Mouse (Mus musculus) kidney, postnatal 25 days (tissue): ENCODE measurements around the gene Spdef.

ENCODE experiments used
- DNase-seq, 2 experiments: peaks; one replicate each; pipeline ENCODE4 v3.0.0; 2021; ENCODE audit warnings: mixed read lengths in 2 of 2

Spdef gene

DNA sequence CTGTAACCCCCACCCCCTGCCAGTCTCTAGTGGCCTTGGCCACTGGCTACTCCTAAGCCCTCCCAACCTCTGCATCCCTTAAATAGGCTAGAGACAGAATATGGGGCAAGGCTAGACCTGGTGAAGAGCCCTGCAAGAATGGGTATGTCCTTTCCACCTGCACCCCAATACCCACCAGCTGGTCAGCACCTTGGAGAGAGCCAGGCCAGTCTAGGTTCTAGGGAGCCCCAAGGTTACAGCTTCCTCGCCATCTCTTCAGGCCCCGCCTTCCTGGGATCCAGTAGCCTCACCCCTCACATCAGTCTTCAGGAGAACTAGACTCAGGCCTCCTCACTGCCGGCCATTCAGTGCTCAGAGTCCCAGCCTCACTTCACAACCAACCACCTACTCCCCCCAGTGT lies 4.4 kb downstream of the Spdef start:
- DNase-seq, result no peak

DNA sequence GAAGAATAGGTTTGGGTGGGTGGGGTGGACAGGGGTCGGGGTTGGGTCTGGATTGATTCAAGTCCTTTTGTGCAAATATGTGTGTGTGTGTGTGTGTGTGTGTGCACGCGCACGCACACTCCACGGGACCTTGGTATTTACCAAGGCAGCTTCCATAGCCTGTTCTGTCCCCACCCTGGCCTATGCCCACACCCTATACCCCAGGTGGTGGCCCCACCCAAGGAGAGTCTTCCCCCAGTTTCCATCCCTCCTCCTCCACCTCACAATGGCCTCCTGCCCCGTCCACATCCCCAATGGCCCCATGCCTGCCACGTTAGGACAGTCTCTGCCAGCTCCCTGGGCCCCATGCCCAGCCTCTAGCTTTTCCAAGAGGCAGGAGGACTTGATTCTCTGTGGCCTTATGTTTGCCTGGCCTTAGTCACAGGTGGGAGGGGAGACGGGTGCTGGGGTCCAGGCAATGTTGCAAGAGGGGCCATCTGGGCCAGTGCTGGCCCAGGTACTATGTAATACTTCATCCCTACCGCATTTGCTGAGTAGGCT lies 7.6 kb downstream of the Spdef start:
- no peak for DNase-seq

DNA sequence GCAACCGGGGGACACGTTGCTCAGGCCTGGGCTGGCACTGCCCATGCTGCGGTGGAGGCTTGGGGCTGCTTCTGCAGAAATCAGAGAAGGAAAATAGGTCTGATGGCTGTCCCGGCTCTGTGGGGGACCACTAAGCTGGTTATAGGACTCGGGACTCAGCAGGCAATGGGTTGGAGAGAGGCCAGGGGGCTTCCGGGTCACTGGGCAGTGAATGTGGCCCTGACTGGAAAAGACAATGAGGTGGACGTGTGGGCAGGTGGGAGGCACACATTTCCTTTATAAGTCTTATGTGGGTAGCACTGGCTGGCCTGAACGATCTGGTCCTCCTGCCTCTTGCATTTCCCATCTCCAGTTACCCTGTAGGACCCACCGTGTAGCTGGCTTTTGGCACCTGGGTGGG lies 8.4 kb downstream of the Spdef start:
- DNase-seq, result no peak

DNA sequence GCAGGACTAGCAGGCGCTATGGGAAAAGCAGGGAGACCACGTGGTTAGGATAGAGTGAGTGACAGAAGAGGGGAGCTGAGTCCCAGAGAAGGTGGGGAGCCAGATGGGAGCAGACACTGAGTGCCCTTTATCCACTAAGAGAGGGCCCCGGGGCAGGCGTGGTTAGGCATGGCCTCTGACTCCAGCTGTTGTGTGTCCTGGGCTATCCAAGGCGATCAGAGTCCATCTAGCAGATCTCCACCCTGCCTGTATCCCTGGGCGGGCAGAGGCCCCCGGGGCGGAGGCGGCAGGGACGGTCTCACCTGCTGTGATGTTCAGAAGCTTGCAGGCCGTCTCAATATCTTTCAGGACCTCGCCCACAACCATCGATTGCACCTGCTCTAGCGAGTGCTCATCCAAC lies 9.1 kb downstream of the Spdef start:
- no peak for DNase-seq

DNA sequence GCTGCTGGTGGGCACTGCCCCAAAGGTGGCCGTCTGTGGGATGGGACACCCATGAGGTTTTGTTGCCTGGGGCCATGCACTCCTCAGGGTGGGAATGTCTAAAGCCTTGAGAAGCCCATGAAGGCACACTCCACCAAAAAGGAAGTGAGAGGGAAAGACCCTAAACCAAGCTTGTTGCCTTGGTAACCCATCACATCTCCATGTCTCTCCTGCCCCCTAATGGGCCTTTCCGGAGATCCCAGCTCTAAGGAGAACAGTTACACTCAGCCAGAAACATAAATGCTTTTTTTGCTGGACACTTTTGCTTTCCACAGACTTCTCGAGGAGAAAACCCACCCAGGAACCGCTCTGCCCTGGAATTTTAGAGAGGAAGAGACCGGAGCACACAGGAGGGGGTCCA lies 10.5 kb downstream of the Spdef start:
- peak in 1 of 2 experiments; percentile 22 for DNase-seq

DNA sequence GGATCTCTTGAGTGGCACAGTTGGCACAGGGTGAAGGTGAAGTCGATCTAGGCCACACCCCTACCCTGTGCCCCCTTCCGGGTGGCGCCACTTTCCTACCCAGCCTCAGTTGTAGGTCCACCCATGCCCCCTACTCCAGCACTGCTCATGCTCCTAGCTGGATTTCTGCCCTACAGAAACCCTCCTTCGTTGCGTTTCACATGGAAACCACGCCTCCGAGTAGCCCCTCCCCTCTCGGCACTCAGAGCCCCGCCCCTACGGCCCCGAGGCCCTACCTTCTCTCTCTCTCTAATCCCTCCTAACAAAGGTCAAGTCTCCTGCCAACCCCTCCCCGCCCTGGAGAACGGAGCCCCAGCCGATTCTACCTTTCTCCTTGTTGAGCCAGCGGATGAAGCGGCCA lies 12.0 kb downstream of the Spdef start:
- DNase-seq, result peak; percentile 71 to 74

DNA sequence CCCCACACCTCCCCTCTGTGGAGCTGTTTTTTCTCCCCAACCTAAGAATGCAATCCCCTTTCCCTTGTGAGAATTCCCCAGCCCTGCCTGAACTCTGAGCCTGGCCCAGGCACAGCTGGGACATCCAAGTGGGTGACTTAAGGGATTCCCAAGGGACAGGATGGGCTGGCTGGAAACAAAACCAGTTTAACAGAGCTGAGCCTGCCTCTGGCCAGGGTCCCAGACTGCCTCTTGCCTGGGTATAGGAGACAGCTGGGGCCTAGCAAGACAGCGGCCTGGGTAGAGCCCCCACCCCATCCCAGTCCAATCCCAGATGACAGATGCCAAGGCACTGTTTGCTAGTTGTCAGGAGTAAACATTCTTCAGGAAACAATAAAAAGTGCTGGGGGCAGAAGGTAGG lies 15.9 kb downstream of the Spdef start:
- DNase-seq, result peak in 1 of 2 experiments; percentile 64

DNA sequence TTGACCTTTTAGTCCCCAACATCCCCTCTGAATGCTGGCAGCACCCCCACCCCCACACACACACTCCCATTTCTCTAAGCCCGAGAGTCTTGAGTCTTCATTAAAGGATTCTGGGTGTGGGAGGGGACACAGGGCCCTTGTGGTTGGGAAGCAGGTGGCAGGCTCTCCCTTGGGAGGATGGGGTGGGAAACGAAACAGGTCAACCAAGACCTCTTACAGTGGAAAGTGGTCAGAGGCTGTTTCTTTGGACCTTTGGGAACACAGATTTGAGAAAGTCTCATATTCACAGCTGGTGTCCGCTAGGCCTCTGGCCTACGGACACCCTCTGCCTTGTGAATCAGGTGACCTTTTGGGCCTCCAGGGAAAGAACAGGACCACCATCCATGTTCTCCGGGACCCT lies 19.1 kb downstream of the Spdef start:
- no peak for DNase-seq

DNA sequence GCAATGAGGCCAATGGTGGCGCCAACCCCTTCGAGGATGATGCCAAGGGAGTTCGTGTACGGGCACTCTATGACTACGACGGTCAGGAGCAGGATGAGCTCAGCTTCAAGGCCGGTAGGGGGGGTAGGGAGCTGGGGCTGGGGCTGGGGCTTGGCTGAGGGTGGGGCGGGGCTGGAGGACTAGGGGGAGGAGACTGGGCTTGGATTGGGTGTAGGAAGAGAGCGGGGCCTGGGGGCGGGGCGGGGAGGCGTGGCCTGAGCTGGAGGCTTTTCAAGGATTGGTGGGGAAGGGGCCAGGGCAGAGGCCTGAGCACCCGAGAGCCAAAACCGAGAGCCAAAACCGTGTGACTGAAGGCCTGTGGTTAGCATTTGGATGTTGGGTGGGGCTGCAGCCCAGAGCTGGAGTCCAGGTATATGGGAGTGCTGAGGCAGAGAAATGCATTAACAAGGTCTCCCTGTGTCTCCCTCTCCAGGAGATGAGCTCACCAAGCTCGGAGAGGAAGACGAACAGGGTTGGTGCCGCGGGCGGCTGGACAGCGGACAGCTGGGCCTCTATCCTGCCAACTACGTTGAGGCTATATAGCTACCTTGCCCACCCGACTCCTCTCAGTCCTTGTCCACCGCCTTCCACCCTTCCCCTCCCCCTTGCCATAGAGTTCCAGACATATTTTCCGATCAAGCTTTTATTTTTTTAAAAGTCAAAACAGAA lies 20.6 kb downstream of the Spdef start:
- DNase-seq, result peak; percentile 75 to 84

DNA sequence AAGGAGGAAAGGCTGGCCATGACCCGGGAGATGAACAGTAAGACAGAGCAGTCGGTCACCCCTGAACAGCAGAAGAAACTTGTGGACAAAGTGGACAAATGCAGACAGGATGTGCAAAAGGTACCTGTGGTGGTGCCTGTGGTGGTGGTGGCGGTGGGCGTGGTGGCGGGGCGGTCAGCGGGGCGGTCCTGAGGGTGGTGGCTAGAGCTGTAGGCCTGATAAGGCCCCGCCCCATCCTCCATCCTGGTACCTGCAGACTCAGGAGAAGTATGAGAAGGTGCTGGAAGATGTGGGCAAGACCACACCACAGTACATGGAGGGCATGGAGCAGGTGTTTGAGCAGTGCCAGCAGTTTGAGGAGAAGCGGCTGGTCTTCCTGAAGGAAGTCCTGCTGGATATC lies 23.1 kb downstream of the Spdef start:
- no peak for DNase-seq

DNA sequence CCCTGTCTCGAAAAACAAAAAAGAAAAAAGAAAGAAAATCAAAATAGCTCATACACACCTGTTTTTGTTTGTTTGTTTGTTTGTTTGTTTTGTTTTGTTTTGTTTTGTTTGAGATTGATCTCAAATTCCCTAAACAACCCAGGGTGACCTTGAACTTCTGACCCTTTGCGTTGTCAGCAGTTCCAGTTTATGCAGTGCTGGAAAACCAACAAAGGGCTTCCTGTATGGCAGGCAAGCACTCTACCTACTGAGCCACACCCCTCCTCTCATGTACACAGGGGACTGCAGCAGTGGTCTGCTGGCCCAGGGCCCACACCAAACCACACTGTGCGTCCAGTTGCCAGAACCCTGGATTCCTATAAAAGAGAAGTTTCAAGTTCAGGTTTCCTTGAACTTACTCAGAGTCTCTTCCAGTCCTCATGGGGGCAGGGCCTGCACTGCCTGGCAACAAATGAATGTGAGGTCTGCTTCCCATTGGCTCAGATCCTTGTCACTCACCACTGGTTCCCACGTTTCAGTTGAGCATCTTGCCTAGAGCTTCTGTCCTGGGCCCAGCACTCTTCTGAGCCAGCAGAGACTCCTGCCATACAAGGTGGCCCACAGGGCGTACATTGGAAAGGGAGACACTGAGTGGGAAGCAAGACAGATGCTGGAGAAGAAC lies 24.7 kb downstream of the Spdef start:
- DNase-seq, result peak in 1 of 2 experiments; percentile 34

DNA sequence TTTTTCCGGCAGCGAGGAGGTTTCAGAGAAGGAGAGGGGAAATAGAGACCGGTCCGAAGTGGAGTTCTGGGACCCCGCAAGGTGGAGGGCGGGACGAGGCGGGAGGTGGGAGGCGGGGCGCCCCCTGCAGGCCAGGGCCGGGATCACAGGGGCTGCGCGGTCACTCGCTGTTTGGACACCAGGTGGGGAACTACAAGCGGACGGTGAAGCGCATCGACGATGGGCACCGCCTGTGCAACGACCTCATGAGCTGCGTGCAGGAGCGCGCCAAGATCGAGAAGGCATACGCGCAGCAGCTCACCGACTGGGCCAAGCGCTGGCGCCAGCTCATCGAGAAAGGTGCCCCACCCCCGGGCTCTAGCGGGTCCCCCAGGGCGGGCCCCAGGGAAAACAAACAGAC lies 26.2 kb downstream of the Spdef start:
- DNase-seq, result peak; percentile 63 to 77

DNA sequence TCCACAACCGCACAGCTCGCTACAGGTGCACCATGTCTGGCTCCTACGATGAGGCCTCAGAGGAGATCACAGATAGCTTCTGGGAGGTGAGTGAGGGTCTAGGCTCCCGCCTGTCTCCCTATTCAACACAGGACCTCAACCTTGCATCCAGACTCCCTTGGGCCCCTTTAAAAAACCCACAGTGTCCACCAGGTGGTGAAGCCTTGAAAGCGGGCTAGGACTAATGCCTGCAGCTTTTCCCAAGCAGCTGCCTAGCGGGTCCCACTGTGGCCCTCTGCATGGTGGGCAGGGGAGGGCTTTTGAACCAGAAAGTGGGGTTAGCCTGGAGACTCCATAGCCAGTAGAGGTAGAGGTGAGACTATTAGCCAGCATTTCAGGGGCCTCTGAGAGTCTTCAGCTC lies 26.9 kb downstream of the Spdef start:
- no peak for DNase-seq

DNA sequence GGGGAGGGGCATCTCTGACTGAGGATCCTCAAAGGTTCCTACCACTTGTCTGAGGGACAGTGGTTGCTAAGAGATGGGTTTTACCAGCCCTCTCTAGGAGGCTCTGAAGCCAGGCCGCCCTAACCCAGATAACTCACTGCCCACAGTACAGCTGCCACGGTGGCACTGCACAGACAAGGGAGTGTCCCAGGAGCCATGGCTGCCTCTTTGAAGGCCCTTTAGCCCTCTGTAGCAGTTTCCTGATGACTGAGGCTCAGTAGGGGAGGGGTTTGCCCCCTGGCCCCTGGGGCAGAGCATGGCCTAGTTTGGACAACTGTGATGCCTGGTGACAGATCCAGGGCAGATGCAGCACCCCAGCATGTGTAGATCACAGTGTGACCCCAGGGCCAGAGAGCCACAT lies 27.9 kb downstream of the Spdef start:
- no peak for DNase-seq

DNA sequence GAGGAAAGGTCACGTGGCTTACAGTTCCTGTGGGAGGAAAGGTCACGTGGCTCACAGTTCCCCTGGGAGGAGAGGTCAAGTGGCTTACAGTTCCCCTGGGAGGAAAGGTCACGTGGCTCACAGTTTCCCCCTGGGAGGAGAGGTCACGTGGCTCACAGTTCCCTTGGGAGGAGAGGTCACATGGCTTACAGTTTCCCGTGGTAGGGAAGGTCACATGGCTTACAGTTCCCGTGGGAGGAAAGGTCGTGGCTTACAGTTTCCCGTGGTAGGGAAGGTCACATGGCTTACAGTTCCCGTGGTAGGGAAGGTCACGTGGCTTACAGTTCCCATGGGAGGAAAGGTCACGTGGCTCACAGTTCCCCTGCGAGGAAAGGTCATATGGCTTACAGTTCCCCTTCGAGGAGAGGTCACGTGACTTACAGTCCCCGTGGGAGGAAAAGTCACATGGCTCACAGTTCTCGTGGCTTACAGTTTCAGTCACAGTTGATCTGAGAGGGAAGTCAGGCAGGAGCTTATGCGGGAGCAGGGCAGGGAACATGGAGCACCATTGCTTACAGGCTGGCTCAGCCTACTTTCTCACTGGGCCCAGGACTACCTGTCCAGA lies 29.0 kb downstream of the Spdef start:
- DNase-seq, result no peak

DNA sequence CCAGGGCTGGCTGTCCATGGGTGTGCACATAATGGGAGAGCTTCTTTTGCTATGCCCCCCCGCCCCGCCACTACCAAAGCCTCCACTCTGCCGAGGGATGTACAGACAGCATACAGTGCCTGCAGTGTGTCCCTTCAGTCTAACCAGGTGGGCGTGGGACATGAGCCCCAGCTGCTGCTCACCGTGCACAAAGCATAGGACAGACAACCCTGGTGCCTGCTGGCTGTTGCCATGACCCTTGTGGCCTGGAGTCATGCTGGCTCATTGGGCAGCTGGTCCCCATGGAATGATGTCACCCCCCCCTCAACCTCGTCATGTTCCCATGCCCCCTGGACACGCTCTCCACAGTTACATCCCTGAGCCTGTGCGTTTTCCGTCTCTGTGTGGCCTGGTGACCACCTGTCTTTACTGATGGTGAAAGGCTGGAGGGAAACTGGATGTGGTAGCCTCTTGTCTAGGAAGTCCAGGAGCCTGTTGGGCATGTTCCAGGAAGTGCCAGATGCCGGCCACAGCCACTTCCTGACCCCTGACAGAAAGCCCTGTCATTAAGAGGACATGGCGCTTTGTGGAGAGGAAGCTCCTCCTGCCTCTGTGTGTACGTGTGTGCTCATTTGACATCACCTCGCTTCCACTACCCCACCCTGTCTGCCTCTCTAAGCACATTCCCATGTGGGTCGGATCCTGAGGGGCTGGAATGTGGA lies 37.6 kb downstream of the Spdef start:
- DNase-seq, result no peak

DNA sequence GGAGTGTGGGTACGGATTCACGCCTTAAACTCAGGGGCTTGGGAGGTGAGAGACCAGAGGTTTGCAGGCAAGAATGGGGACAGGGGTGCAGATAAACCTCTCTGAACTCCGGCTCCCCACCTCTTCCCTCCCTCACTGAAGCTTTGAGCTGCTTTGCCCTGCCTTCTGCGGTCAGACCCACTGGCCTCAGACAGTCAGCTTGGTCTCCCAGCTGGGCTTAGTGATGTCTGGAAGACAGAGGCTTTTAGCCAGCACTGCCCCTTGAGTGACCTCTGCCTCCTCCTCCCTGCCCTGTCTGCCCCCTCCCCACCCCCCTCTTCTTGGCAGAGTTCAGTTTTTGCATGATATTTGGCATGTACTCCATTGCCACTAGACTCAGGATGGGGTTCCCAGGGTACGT lies 42.4 kb downstream of the Spdef start:
- DNase-seq, result no peak

DNA sequence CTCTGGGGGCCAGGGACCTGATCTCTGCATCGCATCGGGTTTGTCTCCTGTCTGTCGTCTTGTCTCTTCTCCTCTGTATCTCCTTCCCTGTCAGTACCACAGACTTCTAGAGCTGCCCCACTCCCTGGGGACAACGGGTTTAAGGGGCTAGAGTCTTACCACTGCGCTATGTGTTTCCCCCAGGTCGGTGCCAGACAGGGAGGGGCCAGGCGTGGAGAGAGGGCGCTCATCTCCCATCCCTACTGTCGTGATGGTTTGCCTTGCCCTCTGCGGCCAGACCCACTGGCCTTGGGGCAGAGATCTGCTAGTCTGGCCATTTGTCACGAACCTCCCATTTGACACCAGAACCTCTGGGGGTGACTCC lies 43.2 kb downstream of the Spdef start:
- DNase-seq, result no peak

DNA sequence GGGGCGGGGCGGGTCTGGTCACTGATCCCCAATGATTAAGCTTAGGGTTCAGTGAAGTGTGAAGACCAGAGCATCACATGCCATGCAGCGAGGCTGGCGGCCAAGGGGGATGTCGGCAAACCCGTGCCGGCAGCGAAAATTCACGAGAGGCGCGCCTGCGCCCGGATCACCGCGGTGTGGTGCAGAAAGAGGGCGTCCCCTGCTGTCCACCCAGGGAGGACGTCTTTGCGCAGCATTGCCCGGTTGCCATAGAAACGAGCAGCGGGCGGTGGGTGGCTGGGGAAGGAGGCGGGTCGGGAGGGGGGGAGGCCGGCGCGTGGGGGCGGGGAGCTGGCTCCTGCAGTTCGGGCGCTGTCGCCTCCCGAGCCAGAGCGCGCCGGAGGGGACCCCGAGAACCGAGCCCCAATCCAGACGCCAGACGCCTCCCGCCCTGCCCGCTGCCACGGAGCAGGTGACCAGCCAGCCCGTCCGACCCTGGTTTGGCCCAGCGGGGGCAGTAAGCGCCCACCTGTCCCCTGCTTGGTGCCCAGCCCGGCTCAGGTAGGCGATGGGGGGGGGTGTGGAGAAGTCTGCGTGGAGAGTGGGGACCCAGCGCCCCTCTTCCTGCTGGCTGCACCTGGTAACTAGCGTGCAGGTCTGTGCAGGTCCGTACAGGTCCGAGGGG lies 43.7 kb downstream of the Spdef start:
- DNase-seq, result peak; percentile 41 to 68

DNA sequence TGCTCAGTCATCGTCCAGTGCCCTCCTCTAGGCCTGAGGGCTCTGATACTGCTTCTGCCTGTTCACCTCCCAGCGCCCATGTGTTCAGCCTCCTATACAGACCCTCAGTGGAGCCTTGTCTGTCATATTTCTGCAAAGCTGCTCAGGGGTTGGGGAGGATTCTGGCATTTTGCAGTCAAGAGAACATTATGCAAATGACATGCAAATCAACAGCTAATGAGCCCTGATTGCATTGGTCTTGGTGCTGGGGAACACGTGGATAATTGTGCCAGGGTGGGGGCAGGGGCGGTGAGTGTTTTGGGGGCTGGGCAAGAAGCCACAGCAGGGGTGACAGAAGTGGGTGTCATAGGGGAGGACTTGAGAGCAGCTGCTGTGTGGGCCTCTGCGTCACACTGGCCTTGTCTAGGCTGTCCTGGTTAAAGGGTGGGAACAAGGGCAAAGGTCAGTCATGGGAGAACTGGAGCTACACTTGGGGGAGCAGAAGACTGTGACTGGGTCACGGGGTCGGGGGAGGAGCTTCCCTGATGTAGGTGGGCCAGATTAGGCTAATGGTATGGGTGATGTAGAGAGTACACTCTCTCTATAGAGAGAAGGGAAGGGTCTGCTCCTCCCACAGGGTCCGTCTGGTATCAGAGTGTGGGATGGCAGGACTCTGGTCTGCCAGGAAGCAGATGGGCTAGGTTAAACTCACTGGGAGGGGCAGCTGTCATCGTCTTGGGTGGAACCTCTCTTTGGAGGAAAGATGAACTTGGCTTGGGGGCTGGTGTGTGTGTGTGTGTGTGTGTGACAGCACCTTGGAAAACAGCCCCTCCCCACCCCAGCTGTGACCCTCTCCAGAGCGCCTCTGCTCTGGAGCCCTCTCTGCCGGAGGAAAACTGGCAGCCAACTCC lies 49.6 kb downstream of the Spdef start:
- peak; percentile 17 to 61 for DNase-seq

DNA sequence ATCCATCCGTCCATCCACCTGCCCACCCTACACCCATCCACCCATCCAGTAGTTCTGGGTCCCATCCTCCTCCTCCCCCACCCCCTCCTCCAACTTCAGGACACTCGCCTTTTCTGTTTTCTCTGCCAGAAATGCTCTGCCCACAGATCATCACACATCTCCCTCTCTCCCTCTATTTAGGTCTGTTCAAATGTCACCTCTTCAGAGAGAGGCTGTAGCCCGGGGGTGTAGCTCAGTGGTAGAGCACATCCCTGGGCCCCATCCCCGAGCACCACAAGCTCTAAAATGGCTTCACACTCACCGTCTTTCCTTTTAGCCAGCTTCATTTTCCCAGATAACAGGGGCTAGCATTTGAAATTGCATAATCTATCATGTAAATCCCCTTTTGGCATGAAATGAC lies 51.0 kb downstream of the Spdef start:
- DNase-seq, result no peak

DNA sequence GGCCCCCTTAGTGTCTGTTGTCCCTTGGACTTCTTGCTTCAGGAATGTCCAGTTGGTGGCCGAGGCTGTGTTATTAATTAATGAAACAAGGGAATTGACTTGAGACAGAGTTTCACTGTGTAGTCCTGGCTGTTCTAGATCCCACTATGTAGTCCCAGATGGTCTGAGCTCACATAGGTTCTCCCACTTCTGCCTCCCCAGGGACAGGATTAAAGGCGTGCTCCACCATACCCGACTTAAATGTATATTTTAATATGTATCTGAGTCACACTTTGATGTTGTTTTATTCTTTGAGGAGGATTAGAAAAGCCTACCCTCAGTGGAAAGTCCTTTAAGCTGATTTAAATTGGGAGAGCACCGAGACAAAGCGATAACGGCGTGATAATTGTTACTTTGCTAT lies 52.5 kb downstream of the Spdef start:
- no peak for DNase-seq
